Mouse (Mus musculus) E14TG2a.4 (cell line): ENCODE data around the gene Etl4.

Source experiments
- H3K27me3 ChIP-seq: 2 replicates; pipeline ENCODE4 v1.6.1; 2014; ENCODE audit warnings: low read length, control low read depth; ENCODE audit not compliant: insufficient read depth
- H3K36me3 ChIP-seq: 2 replicates; pipeline ENCODE4 v1.6.1; 2014; ENCODE audit warnings: low read length, control low read depth; ENCODE audit not compliant: insufficient read depth
- H3K4me1 ChIP-seq: replicated peaks from 2 replicates; pipeline ENCODE4 v1.6.1; 2014; ENCODE audit warnings: low read depth, low read length, control low read depth
- H3K4me3 ChIP-seq: replicated peaks from 2 replicates; pipeline ENCODE4 v1.5.1; 2014; ENCODE audit warnings: mild to moderate bottlenecking, low read length
- H3K9me3 ChIP-seq: 2 replicates; pipeline ENCODE4 v1.6.1; 2014; ENCODE audit warnings: low read length, control low read depth
- CTCF ChIP-seq: conservative IDR thresholded peaks from 2 replicates; pipeline ENCODE4 v1.5.1; 2014; ENCODE audit warnings: low read length
- NANOG ChIP-seq: IDR thresholded peaks from 2 replicates; pipeline ENCODE4 v1.6.1; 2014; ENCODE audit warnings: borderline replicate concordance, low read length, mixed read lengths
- POU5F1 ChIP-seq: IDR thresholded peaks from 2 replicates; pipeline ENCODE4 v1.6.1; 2014; ENCODE audit warnings: low read length, borderline replicate concordance

Gene Etl4

GRCm38 (mm10) chr2:20450945-20451344 lies 541.4 kb downstream of the Etl4 start:
- TF ChIP-seq NANOG (no peak), CTCF (no peak), POU5F1 (no peak)
- peaks cover 45% of the 10 kb centered on the region for H3K4me1 ChIP-seq
- H3K27me3 ChIP-seq, result no peaks in the 10 kb centered on the region
- no peaks in the 10 kb centered on the region for H3K36me3 ChIP-seq
- H3K9me3 ChIP-seq, result no peaks in the 10 kb centered on the region
- H3K4me3 ChIP-seq, result no peak overlapping the region

DNA sequence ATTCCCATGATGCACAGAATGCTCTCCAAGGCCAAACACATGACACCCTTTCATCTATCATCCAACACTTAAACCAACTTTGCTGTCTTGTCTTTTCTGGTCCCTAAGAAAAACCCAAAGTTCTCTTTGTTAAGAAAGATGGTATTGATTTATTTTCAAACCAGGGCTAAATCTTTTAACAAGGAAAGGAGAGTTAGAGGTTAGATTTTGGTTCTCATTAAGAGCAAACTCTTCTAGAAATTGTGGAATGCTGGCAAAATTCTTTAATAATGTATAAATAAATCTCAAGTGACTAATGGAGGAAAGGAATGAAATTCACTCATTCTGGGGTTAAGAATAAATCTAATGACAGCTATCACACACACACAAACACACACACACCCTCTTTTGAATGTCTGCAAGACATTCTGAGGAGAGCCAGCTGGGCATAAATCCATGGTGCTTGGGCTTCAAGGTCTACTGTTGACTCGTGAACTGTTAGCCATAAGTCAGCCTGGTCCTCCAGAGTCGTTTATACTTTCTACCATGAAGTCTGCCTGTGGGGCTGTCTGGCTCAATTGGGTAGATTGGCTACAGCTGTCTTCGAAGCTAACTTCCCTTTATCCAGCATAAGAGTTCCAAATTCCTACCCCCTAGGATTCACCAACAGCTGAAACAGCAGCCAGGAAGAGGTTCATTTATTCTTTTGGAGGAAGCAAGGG lies 544.1 kb downstream of the Etl4 start:
- Histone ChIP-seq H3K4me1 (peaks cover 21% of the 10 kb centered on the region), H3K4me3 (no peak overlapping the region), H3K9me3 (no peaks in the 10 kb centered on the region), H3K36me3 (no peaks in the 10 kb centered on the region), H3K27me3 (no peaks in the 10 kb centered on the region)
- TF ChIP-seq CTCF (no peak), POU5F1 (no peak), NANOG (no peak)

DNA sequence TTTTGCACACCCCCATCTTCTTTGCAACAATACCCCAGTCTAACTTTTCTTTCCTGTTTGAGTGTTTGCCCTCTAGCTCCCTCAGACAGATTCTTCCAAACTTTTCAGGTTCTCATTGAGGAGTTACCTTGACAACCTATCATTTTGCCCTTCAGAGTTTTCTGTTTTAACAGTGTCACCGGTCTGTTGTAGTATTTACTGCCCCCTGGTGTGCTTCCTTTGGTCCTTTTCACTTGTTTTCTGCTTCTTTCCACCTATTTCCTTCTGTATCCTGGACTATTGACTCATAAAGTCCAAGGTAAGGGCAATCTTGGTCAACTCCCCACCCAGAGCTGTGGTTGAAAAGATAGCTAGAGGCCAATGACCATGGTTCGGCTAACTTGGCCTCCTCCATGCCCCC lies 569.6 kb downstream of the Etl4 start:
- Histone ChIP-seq H3K4me1 (peaks cover 27% of the 10 kb centered on the region), H3K36me3 (no peaks in the 10 kb centered on the region), H3K4me3 (no peak overlapping the region), H3K27me3 (peaks cover 4% of the 10 kb centered on the region; the same call in 1 of the 2 replicates), H3K9me3 (no peaks in the 10 kb centered on the region)
- TF ChIP-seq NANOG, result no peak
- TF ChIP-seq POU5F1, result no peak
- no peak for TF ChIP-seq CTCF

DNA sequence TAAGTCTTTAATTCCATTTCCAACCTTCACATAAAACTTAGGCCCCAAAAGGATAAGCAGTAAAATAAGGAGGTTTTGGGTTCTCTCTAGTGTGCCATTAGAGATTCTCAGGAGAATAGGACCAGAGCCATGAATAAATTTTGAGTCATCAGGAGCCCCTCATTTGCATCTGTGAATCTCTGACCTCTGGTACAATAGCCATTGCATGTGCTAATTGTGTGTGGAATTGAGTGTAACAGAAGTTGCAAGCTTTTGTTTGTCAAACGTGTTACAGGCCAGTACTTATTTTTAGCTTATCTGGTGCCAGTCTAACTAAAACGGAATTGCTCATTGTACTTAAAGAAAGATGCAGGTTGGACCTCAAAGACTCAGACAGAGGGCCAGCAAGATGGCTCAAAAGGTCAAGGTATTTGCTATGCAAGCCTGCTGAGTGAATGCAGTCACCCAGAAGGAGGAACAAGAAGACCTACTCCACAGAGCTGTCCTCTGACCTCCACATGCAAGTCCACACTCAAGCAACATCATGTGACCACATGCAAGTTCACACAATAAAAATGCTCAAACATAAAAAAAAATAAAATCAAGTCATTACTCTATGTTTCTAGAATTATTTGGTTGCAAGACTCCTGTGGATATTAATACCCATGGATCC lies 576.7 kb downstream of the Etl4 start:
- Histone ChIP-seq H3K4me1 (peaks cover 48% of the 10 kb centered on the region), H3K4me3 (no peak overlapping the region), H3K9me3 (peaks cover 7% of the 10 kb centered on the region; the same call in 1 of the 2 replicates), H3K36me3 (no peaks in the 10 kb centered on the region), H3K27me3 (no peaks in the 10 kb centered on the region)
- TF ChIP-seq POU5F1, result no peak
- peak; percentile 73; the same call in 1 of the 2 replicates for TF ChIP-seq NANOG

GRCm38 (mm10) chr2:20489090-20489489 lies 579.5 kb downstream of the Etl4 start:
- Histone ChIP-seq H3K4me3 (no peak overlapping the region), H3K4me1 (peaks cover 23% of the 10 kb centered on the region), H3K9me3 (peaks cover 36% of the 10 kb centered on the region), H3K36me3 (peaks cover 20% of the 10 kb centered on the region), H3K27me3 (no peaks in the 10 kb centered on the region)
- TF ChIP-seq POU5F1 (no peak), CTCF (no peak), NANOG (no peak)

GRCm38 (mm10) chr2:20492125-20492524 lies 582.5 kb downstream of the Etl4 start:
- H3K27me3 ChIP-seq, result no peaks in the 10 kb centered on the region
- peaks cover 25% of the 10 kb centered on the region for H3K36me3 ChIP-seq
- H3K4me3 ChIP-seq, result no peak overlapping the region
- peaks cover 58% of the 10 kb centered on the region for H3K9me3 ChIP-seq
- TF ChIP-seq NANOG (no peak), CTCF (peak; percentile 64)
- H3K4me1 ChIP-seq, result peaks cover 20% of the 10 kb centered on the region

GRCm38 (mm10) chr2:20493806-20494205 lies 584.2 kb downstream of the Etl4 start:
- H3K4me1 ChIP-seq, result peaks cover 22% of the 10 kb centered on the region
- H3K4me3 ChIP-seq, result no peak overlapping the region
- no peaks in the 10 kb centered on the region for H3K27me3 ChIP-seq
- H3K9me3 ChIP-seq, result peaks cover 64% of the 10 kb centered on the region
- peaks cover 29% of the 10 kb centered on the region for H3K36me3 ChIP-seq
- TF ChIP-seq CTCF (no peak), NANOG (0 out of 2 replicates have a peak, but pooled peaks have one; percentile 36)

- no peak overlapping the region for H3K4me3 ChIP-seq
- TF ChIP-seq POU5F1 (no peak), NANOG (no peak), CTCF (peak; percentile 75)
- peaks cover 29% of the 10 kb centered on the region for H3K36me3 ChIP-seq
- H3K27me3 ChIP-seq, result no peaks in the 10 kb centered on the region
- peaks cover 22% of the 10 kb centered on the region for H3K4me1 ChIP-seq
- peaks cover 64% of the 10 kb centered on the region for H3K9me3 ChIP-seq
Measured at GRCm38 (mm10) chr2:20494666-20495065, 585.1 kb downstream of the Etl4 start.
